Mouse (Mus musculus): ENCODE measurements around the gene Ralgapa2. TPM values are rescaled to one million over a fixed set of nuclear protein-coding genes. Genes with fewer than 3 reads are reported as not detected.

Ralgapa2 gene
- polyA plus RNA-seq, 1 experiment from 2014 or later = 7.7 TPM

DNA sequence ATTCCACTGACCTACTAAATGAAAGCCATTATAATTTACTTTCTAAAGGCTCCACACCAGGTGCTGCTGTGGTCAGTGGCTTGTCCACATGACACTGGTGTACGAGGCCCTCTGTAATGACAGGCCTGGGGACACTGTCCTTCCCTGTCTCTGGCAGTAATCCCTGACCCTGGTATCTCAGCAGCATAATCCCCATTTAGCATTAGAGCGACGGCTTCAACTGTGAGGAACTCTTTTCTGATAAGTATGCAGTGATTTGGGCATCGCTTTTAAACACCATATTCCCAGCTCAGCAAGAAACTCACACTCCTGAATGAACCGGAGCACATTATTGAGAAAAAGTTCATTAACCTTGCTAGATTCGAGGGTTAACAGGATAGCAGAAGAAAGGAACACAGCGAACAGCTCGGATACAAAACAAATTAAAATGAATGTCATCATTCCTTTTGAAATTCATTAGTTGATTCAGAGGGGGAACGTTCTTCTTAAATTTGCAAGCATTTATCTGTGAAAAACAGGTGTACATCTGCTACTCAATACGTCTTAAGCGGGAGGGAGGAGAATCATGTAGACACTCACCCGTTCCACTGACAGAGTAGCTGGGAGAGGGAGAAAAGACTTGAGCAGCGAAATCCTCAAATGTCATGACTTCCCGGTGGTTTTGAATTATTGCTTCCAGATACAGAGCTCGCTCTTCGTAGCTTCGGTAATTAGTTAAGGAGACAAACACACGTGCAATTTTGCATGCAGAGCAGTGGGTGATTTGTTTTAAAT, 252.2 kb downstream of the Ralgapa2 start:
- H3K4me2 ChIP-seq = no peak overlapping the region
- no peaks in the 10 kb centered on the region for H3K36me3 ChIP-seq
- no peaks in the 10 kb centered on the region for H3K27me3 ChIP-seq
- H3K4me1 ChIP-seq = no peaks in the 10 kb centered on the region
- H3K9ac ChIP-seq = no peak overlapping the region
- H3K27ac ChIP-seq = no peak overlapping the region
- no peaks in the 10 kb centered on the region for H3K9me3 ChIP-seq
- no peak for ATAC-seq (ENCODE audit: borderline replicate concordance, extremely low read depth, low FRiP score, low TSS enrichment)
- H3K4me3 ChIP-seq = no peak overlapping the region
- 53% methylated on average over 18 of the region's 18 CpGs for WGBS

GRCm38 (mm10) chr2:146258736-146259469, 253.2 kb downstream of the Ralgapa2 start:
- ATAC-seq (ENCODE audit: borderline replicate concordance, extremely low read depth, low FRiP score, low TSS enrichment) = no peak
- Histone ChIP-seq H3K4me1 (no peaks in the 10 kb centered on the region), H3K4me3 (no peak overlapping the region), H3K27ac (no peak overlapping the region), H3K36me3 (no peaks in the 10 kb centered on the region), H3K9ac (no peak overlapping the region), H3K9me3 (no peaks in the 10 kb centered on the region), H3K4me2 (no peak overlapping the region), H3K27me3 (no peaks in the 10 kb centered on the region)
- 38% methylated on average over 10 of the region's 10 CpGs for WGBS

- Histone ChIP-seq H3K4me3 (no peak overlapping the region), H3K9ac (no peak overlapping the region), H3K27ac (no peak overlapping the region), H3K36me3 (no peaks in the 10 kb centered on the region), H3K27me3 (no peaks in the 10 kb centered on the region), H3K9me3 (no peaks in the 10 kb centered on the region), H3K4me2 (no peak overlapping the region), H3K4me1 (no peaks in the 10 kb centered on the region)
- ATAC-seq (ENCODE audit: borderline replicate concordance, extremely low read depth, low FRiP score, low TSS enrichment) = no peak
- 81% methylated on average over 3 of the region's 3 CpGs for WGBS
These were observed 254.5 kb downstream of the Ralgapa2 start for GRCm38 (mm10) chr2:146257609-146258008.

- H3K27me3 ChIP-seq = no peaks in the 10 kb centered on the region
- H3K9ac ChIP-seq = no peak overlapping the region
- no peak overlapping the region for H3K27ac ChIP-seq
- no peak overlapping the region for H3K4me2 ChIP-seq
- no peak overlapping the region for H3K4me3 ChIP-seq
- WGBS = 18% methylated on average over 3 of the region's 3 CpGs
- no peaks in the 10 kb centered on the region for H3K9me3 ChIP-seq
- ATAC-seq (ENCODE audit: borderline replicate concordance, extremely low read depth, low FRiP score, low TSS enrichment) = 0 out of 2 replicates have a peak, but pooled peaks have one; percentile 39
- no peaks in the 10 kb centered on the region for H3K36me3 ChIP-seq
- no peaks in the 10 kb centered on the region for H3K4me1 ChIP-seq
These were observed 255.1 kb downstream of the Ralgapa2 start for GRCm38 (mm10) chr2:146257037-146257436.

DNA sequence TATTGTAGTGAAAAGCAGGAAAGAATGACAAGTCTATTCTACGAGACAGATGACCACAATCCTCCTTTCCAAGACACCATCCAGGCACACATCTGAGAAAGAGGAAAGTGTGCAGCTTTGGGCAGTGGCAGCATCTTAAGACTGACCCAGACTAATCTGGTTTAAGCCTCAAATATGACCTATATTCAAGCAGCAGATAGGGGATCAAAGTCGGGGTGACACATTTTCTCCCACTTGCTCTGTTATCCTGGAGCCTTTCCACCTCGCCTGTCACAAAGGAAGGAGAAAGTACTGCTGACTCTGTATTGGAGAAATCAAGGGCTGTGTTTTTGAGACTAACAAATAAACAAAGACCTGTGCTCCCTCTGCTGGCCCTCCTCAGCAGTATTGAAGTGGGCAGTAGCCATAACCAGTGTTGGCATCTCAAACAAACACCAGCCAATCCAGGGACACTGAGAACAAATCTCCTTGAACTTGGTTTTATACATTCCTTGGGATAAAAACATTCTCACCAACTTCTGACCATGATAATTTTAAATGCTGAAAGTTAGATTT, 255.7 kb downstream of the Ralgapa2 start:
- no peak for ATAC-seq (ENCODE audit: borderline replicate concordance, extremely low read depth, low FRiP score, low TSS enrichment)
- WGBS = 61% methylated on average over 3 of the region's 3 CpGs
- no peak overlapping the region for H3K9ac ChIP-seq

DNA sequence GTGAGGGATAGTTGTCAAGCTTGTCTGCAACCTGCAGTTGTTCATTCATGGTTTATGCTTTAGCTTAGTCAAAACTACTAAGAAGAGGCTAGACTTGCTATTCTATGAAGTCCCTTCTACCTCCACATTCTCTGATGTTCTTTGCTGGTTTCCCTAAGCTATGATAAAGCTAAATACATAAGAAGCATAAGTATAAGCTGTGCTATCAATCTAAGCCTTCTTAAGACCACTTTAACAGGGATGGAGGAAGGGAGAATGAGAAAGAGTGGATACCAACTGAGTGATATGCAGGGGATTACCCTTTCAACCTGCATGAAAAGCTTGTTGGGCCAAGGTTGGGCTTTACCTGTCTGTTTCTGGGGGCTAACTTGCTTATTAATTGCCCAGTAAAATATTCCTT, 256.5 kb downstream of the Ralgapa2 start:
- ATAC-seq (ENCODE audit: borderline replicate concordance, extremely low read depth, low FRiP score, low TSS enrichment) = no peak
- Histone ChIP-seq H3K4me1 (no peaks in the 10 kb centered on the region), H3K36me3 (no peaks in the 10 kb centered on the region), H3K27ac (no peak overlapping the region), H3K9ac (no peak overlapping the region), H3K9me3 (no peaks in the 10 kb centered on the region), H3K27me3 (no peaks in the 10 kb centered on the region), H3K4me3 (no peak overlapping the region), H3K4me2 (no peak overlapping the region)

More for the DNA sequence above, 255.7 kb downstream of the Ralgapa2 start:
- H3K4me2 ChIP-seq = no peak overlapping the region
- no peaks in the 10 kb centered on the region for H3K4me1 ChIP-seq
- H3K9me3 ChIP-seq = no peaks in the 10 kb centered on the region
- H3K4me3 ChIP-seq = no peak overlapping the region
- no peaks in the 10 kb centered on the region for H3K36me3 ChIP-seq
- H3K27me3 ChIP-seq = no peaks in the 10 kb centered on the region
- no peak overlapping the region for H3K27ac ChIP-seq

DNA sequence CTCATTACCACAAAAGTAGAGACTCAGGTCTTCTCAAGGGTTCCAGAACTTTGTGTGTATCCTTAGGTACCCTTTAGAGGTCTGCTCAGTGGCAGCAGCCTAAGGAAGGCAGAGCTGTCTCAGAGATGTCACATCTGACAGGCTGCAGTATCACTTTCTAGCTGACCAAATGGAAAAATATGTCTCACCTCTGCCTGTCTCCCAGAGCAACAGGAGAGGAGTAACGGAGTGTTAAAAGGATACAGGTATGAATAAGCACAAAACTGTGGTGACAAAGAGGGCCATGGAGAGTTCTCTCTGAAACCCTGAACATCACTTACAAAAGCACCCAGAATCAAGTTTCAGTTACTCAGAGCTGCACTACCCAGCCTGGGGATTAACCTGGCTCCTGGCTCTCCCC, 257.8 kb downstream of the Ralgapa2 start:
- WGBS = 90% methylated on average over 1 of the region's 1 CpGs

DNA sequence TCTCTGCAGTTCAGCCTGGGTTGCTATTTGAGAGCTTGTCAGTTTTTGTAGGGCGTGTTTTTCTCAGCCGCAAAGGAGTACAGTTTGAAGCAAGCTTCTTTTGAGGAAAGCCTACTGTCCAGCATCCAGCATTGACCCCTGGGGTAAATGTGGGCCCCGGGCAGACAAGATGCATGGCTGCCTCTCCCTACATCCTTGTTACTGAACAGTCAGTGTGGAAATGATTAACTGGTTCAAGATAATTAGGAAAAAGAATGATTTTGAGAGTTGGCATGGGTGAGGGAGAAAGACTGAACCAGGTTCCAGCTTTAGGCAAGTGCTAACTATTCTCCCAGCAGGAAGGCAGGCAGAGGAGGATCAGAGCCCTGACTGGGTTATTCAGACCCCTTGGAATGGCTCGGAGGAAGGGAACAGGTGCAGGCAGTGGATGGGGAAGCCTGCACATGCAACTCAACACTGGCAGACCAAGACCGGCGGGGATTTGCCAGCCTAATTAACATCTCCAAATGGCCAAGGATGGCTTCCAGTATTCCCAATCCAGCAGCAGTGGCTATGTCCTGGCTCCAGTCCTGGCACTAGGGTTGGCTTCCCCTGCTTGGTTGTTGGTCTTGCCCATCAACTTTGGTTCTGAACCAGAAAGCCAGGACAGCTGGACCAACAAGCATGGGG, 261.8 kb downstream of the Ralgapa2 start:
- Histone ChIP-seq H3K36me3 (no peaks in the 10 kb centered on the region), H3K27ac (no peak overlapping the region), H3K4me2 (no peak overlapping the region), H3K27me3 (no peaks in the 10 kb centered on the region), H3K9ac (no peak overlapping the region), H3K4me1 (no peaks in the 10 kb centered on the region), H3K4me3 (no peak overlapping the region), H3K9me3 (no peaks in the 10 kb centered on the region)
- no peak for ATAC-seq (ENCODE audit: borderline replicate concordance, extremely low read depth, low FRiP score, low TSS enrichment)
- WGBS = 82% methylated on average over 6 of the region's 6 CpGs

More for the DNA sequence above, 257.8 kb downstream of the Ralgapa2 start:
- Histone ChIP-seq H3K4me2 (no peak overlapping the region), H3K4me1 (no peaks in the 10 kb centered on the region), H3K27me3 (no peaks in the 10 kb centered on the region), H3K27ac (no peak overlapping the region), H3K9me3 (no peaks in the 10 kb centered on the region), H3K36me3 (no peaks in the 10 kb centered on the region), H3K9ac (no peak overlapping the region), H3K4me3 (no peak overlapping the region)
- ATAC-seq (ENCODE audit: borderline replicate concordance, extremely low read depth, low FRiP score, low TSS enrichment) = no peak

DNA sequence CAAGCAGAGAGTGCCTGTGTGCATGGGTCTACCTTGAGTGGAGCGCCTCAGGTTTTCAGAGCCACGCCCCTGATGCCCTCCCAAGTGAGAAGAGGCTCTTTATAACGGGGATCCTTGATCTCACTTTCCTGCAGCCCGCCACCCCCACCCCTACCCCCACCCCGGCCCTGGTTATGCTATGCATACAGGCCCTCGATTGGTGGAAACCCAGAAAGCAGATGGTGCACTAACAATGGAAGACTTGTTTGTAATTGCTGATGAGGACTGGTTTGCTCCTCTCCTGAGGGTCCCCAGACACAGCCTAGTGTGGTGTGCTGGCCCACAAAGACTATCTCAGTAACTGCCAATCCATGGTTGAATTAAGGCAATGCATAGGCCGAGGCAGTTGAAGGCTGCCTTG, 263.1 kb downstream of the Ralgapa2 start:
- Histone ChIP-seq H3K9ac (no peak overlapping the region), H3K36me3 (no peaks in the 10 kb centered on the region), H3K4me3 (no peak overlapping the region), H3K4me2 (no peak overlapping the region), H3K27ac (no peak overlapping the region), H3K4me1 (no peaks in the 10 kb centered on the region), H3K27me3 (no peaks in the 10 kb centered on the region), H3K9me3 (no peaks in the 10 kb centered on the region)
- 81% methylated on average over 7 of the region's 7 CpGs for WGBS
- no peak for ATAC-seq (ENCODE audit: borderline replicate concordance, extremely low read depth, low FRiP score, low TSS enrichment)

- H3K27ac ChIP-seq = no peak overlapping the region
- WGBS = 18% methylated on average over 6 of the region's 6 CpGs
- H3K4me2 ChIP-seq = no peak overlapping the region
- 0 out of 2 replicates have a peak, but pooled peaks have one; percentile 27 for ATAC-seq (ENCODE audit: borderline replicate concordance, extremely low read depth, low FRiP score, low TSS enrichment)
- H3K9me3 ChIP-seq = no peaks in the 10 kb centered on the region
- no peak overlapping the region for H3K9ac ChIP-seq
- no peak overlapping the region for H3K4me3 ChIP-seq
- H3K27me3 ChIP-seq = no peaks in the 10 kb centered on the region
- no peaks in the 10 kb centered on the region for H3K36me3 ChIP-seq
- H3K4me1 ChIP-seq = no peaks in the 10 kb centered on the region
These were observed 264.6 kb downstream of the Ralgapa2 start for GRCm38 (mm10) chr2:146247576-146247975.

GRCm38 (mm10) chr2:146246409-146247075, 265.6 kb downstream of the Ralgapa2 start:
- Histone ChIP-seq H3K4me1 (no peaks in the 10 kb centered on the region), H3K4me3 (no peak overlapping the region), H3K9ac (no peak overlapping the region), H3K36me3 (no peaks in the 10 kb centered on the region), H3K4me2 (no peak overlapping the region), H3K27me3 (no peaks in the 10 kb centered on the region), H3K9me3 (no peaks in the 10 kb centered on the region), H3K27ac (no peak overlapping the region)
- WGBS = 58% methylated on average over 4 of the region's 4 CpGs
- no peak for ATAC-seq (ENCODE audit: borderline replicate concordance, extremely low read depth, low FRiP score, low TSS enrichment)

Measured in lung, embryonic 15.5 days (tissue).